ENCODE assay signal across 9 mouse cellular contexts in the genomic region with DNA sequence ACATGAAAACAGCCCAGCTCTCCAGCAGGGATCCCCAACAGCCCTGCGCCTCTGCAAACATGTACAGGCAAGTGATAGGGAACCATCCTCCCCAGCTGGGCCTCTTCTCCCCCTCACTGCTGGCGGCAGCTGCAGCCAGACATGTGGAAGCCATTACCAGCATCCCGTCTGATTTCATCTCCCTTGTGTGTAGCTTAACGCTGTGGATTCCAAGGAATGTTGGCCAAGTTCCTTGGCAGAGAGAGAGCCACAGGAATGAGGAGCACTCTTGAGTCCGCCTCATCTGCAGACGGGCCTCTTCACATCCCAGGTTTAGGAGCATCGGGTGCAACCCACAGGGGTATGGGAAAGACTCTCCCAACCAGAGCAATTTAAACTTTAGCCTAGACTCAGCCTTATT.
DNase-seq lines count a peak whose midpoint lies in the region; ATAC-seq and TF ChIP-seq lines count a peak whose summit lies in the region.
"Had no signal": no experiment of that assay in that cellular context is flagged by ENCODE, and none has a peak within 500 bp of the region (broad histone marks: within the 10 kb centered on the region; RNA-seq: fewer than 3 reads in every experiment).

No protein-coding gene starts in this region.

- TF ChIP-seq CTCF in brain, embryonic 14.5 days (IDR thresholded peaks at IDR 0.05; ENCODE audit: borderline replicate concordance, extremely low read depth, insufficient read depth, insufficient read length), result no peak

- no peaks in the 10 kb centered on the region for H3K9me3 ChIP-seq in intestine, embryonic 16.5 days (ENCODE audit: control insufficient read depth, low read length)
- no peaks in the 10 kb centered on the region for H3K9me3 ChIP-seq in midbrain, embryonic 16.5 days (replicated peaks; ENCODE audit: control insufficient read depth, low read length, poor library complexity, severe bottlenecking)
- H3K9me3 ChIP-seq: liver, embryonic 15.5 days had no signal

- H3K4me1 ChIP-seq in intestine, embryonic 16.5 days (ENCODE audit: control insufficient read depth, insufficient read depth, low read length), result peaks cover 29% of the 10 kb centered on the region
- peaks cover 21% of the 10 kb centered on the region for H3K4me1 ChIP-seq in midbrain, embryonic 16.5 days (ENCODE audit: control insufficient read depth, insufficient read depth, low read length)
- H3K4me1 ChIP-seq: liver, embryonic 15.5 days had no signal

- intact Hi-C loops in gastrocnemius, postnatal 36 days (cut with DNase I), result no loop called here

- peak; percentile 77 for ATAC-seq in intestine, embryonic 16.5 days
- no peak for ATAC-seq in midbrain, embryonic 16.5 days

- DNase-seq in Muller cell, postnatal 12 days (ENCODE audit: inconsistent ontology term), result peak; percentile 95
- peak; percentile 77 for DNase-seq in brain, embryonic 14.5 days (ENCODE audit: low read depth)
- DNase-seq in gastrocnemius, postnatal 36 days, result peak; percentile 70 to 81
- DNase-seq in lung, adult 18-20 months, result peak; percentile 73 to 78
- peak; percentile 72 for DNase-seq in testis, postnatal 14 days (ENCODE audit: low spot score)
- DNase-seq in spleen, adult 12 weeks (ENCODE audit: low spot score), result no peak

- H3K9ac ChIP-seq in intestine, embryonic 16.5 days (ENCODE audit: low read depth, low read length), result no peak overlapping the region
- no peak overlapping the region for H3K9ac ChIP-seq in midbrain, embryonic 16.5 days (ENCODE audit: low read depth, low read length)
- H3K9ac ChIP-seq: liver, embryonic 15.5 days had no signal

- peak overlapping the region; percentile 82 for H3K27ac ChIP-seq in intestine, embryonic 16.5 days (ENCODE audit: low read length)
- H3K27ac ChIP-seq in midbrain, embryonic 16.5 days (ENCODE audit: low read length), result no peak overlapping the region
- H3K27ac ChIP-seq: liver, embryonic 15.5 days had no signal

- H3K27me3 ChIP-seq in intestine, embryonic 16.5 days (replicated peaks; ENCODE audit: control insufficient read depth, insufficient read depth, low read length), result no peaks in the 10 kb centered on the region
- no peaks in the 10 kb centered on the region for H3K27me3 ChIP-seq in midbrain, embryonic 16.5 days (ENCODE audit: control insufficient read depth, insufficient read depth, low read depth, low read length)
- H3K27me3 ChIP-seq: liver, embryonic 15.5 days had no signal

- H3K4me3 ChIP-seq in intestine, embryonic 16.5 days (ENCODE audit: low read length), result no peak overlapping the region
- H3K4me3 ChIP-seq in midbrain, embryonic 16.5 days (ENCODE audit: low read depth, low read length), result no peak overlapping the region
- H3K4me3 ChIP-seq: liver, embryonic 15.5 days had no signal

- WGBS in intestine, embryonic 16.5 days, result 40% methylated on average over 7 of the region's 7 CpGs
- 63% methylated on average over 7 of the region's 7 CpGs for WGBS in midbrain, embryonic 16.5 days

- no peak overlapping the region for H3K4me2 ChIP-seq in intestine, embryonic 16.5 days (ENCODE audit: low read depth, low read length)
- H3K4me2 ChIP-seq in midbrain, embryonic 16.5 days (ENCODE audit: low read length), result no peak overlapping the region
- H3K4me2 ChIP-seq: liver, embryonic 15.5 days had no signal

- no peaks in the 10 kb centered on the region for H3K36me3 ChIP-seq in intestine, embryonic 16.5 days (ENCODE audit: control insufficient read depth, insufficient read depth, low read length)
- no peaks in the 10 kb centered on the region for H3K36me3 ChIP-seq in midbrain, embryonic 16.5 days (ENCODE audit: control insufficient read depth, insufficient read depth, low read length)
- H3K36me3 ChIP-seq: liver, embryonic 15.5 days had no signal

- TF ChIP-seq POLR2A in brain, embryonic 14.5 days (IDR thresholded peaks at IDR 0.05; ENCODE audit: borderline replicate concordance, extremely low read depth, insufficient read depth, insufficient read length, poor library complexity, severe bottlenecking), result no peak
